Mouse (Mus musculus): ENCODE data around the gene Gm20792. TPM values are rescaled to one million over a fixed set of nuclear protein-coding genes. Genes with fewer than 3 reads are reported as not detected.
"Not testable (repeated sequence)": the region's sequence is repeated elsewhere in the genome, so short reads cannot be mapped to it uniquely, and the experiment has no call there.

Gm20792 gene
- not detected in 2 replicates for polyA plus RNA-seq (2014; fragmentation: Nextera tagmentation; extraction: Ambion mirVana)

DNA sequence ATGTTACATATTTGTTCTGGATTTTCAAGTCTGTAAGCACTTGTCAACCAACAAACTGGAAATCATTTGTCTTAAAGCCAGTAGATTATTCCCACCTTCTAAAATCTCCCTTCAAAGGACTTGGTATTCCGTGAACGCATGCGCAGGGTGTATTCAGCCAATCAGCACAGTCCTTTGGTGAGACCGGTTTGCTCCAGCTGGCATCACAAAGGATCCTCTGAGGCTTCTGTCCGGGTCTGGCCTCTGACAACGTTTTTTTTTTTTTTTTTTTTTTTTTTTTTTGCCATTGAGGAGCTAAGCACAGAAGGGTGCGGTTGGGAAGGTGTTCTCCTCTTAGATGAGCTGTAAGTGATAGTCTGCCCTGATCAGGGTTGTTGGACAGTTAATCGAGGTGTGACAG, at the start of gene Gm20792:
Gene Gm20792, plus strand, starts transcription at position 301 of the 400 bp plus-strand sequence.
- WGBS: no CpG with 5 or more reads among the region's 8 CpGs
- ATAC-seq (ENCODE audit: low FRiP score): not testable (repeated sequence)

More for the DNA sequence above, at the start of gene Gm20792:
- H3K27me3 ChIP-seq (ENCODE audit: control insufficient read depth, insufficient read depth, low read length); H3K4me3 ChIP-seq (replicated peaks; ENCODE audit: low read length); H3K4me2 ChIP-seq (replicated peaks); DNase-seq (ENCODE audit: low spot score); H3K36me3 ChIP-seq (replicated peaks; ENCODE audit: control insufficient read depth, insufficient read depth); H3K9me3 ChIP-seq (ENCODE audit: control insufficient read depth, low read length); H3K9ac ChIP-seq; H3K27ac ChIP-seq; H3K4me1 ChIP-seq (replicated peaks; ENCODE audit: control insufficient read depth, insufficient read depth, low read length): not testable (repeated sequence)
